Mouse (Mus musculus): Measurements from ENCODE around the gene Shd. TPM values are rescaled to one million over a fixed set of nuclear protein-coding genes. Genes with fewer than 3 reads are reported as not detected.

The Shd gene
- polyA plus RNA-seq, 1 experiment from 2014 or later = 15.2 TPM

DNA sequence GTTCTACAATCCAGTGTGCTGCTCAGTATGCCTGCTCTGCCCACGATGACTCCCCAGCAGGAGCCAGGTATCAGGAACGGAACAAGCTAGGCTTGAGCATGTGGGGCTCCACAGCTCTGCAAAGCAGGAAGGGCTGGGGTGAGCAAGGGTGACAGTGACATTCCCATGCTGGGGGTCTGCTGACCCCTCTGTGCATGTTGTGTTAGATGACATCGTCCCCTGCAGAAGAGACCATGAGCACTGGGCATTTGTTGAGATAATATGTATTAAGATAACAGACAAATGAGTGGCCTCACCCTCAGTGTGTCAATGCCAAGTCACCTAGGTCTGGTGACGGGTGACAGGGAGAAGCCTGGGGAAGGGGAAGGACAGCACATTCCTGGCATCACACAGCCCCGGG is 54.7 kb downstream of the Shd start:
- no peaks in the 10 kb centered on the region for H3K9me3 ChIP-seq
- H3K27ac ChIP-seq = peak overlapping the region; percentile 42; the same call in 1 of the 2 replicates
- H3K36me3 ChIP-seq = peaks cover 36% of the 10 kb centered on the region
- H3K4me1 ChIP-seq = peaks cover 81% of the 10 kb centered on the region
- no peak overlapping the region for H3K4me3 ChIP-seq
- DNase-seq (ENCODE audit: low spot score) = no peak
- H3K27me3 ChIP-seq (ENCODE audit: insufficient read depth, poor library complexity, severe bottlenecking) = no peaks in the 10 kb centered on the region
- 42% methylated on average over 5 of the region's 5 CpGs for WGBS

Other genes with a start within 250 kb of the Shd start
- 0.05 TPM in 1 of 2 replicates, not detected in the other for gene Adgre4, start 220.5 kb upstream of the Shd start, polyA plus RNA-seq (2016; fragmentation: Nextera tagmentation; extraction: Ambion mirVana)
- 5.9 and 6.9 TPM in 2 replicates for gene Zfp119a, start 91.5 kb upstream of the Shd start, polyA plus RNA-seq (2016; fragmentation: Nextera tagmentation; extraction: Ambion mirVana)
- 8.2 and 11.0 TPM in 2 replicates for gene Zfp959, start 78.4 kb upstream of the Shd start, polyA plus RNA-seq (2016; fragmentation: Nextera tagmentation; extraction: Ambion mirVana)
- 3.9 TPM in 2 replicates for gene Zfp119b, start 21.0 kb upstream of the Shd start, polyA plus RNA-seq (2016; fragmentation: Nextera tagmentation; extraction: Ambion mirVana)
- 0.25 and 0.72 TPM in 2 replicates for gene Ebi3, start 17.8 kb upstream of the Shd start, polyA plus RNA-seq (2016; fragmentation: Nextera tagmentation; extraction: Ambion mirVana)
- 20.9 and 24.4 TPM in 2 replicates for gene Yju2, start 11.4 kb upstream of the Shd start, polyA plus RNA-seq (2016; fragmentation: Nextera tagmentation; extraction: Ambion mirVana)
- gene Fsd1, start 16.0 kb downstream of the Shd start, polyA plus RNA-seq (2016; fragmentation: Nextera tagmentation; extraction: Ambion mirVana) = 8.4 and 23.2 TPM in 2 replicates
- 7.7 and 8.0 TPM in 2 replicates for gene Stap2, start 35.1 kb downstream of the Shd start, polyA plus RNA-seq (2016; fragmentation: Nextera tagmentation; extraction: Ambion mirVana)
- 69.5 and 111 TPM in 2 replicates for gene Mpnd, start 35.2 kb downstream of the Shd start, polyA plus RNA-seq (2016; fragmentation: Nextera tagmentation; extraction: Ambion mirVana)
- gene Sh3gl1, start 66.2 kb downstream of the Shd start, polyA plus RNA-seq (2016; fragmentation: Nextera tagmentation; extraction: Ambion mirVana) = 117 and 155 TPM in 2 replicates
- gene Chaf1a, start 70.0 kb downstream of the Shd start, polyA plus RNA-seq (2016; fragmentation: Nextera tagmentation; extraction: Ambion mirVana) = 24.0 and 30.0 TPM in 2 replicates
- gene Ubxn6, start 104.6 kb downstream of the Shd start, polyA plus RNA-seq (2016; fragmentation: Nextera tagmentation; extraction: Ambion mirVana) = 33.1 and 34.3 TPM in 2 replicates
- 121 and 139 TPM in 2 replicates for gene Hdgfl2, start 109.2 kb downstream of the Shd start, polyA plus RNA-seq (2016; fragmentation: Nextera tagmentation; extraction: Ambion mirVana)
- gene Plin4, start 139.3 kb downstream of the Shd start, polyA plus RNA-seq (2016; fragmentation: Nextera tagmentation; extraction: Ambion mirVana) = 0.05 and 0.08 TPM in 2 replicates
- 0.18 and 0.46 TPM in 2 replicates for gene Plin5, start 147.1 kb downstream of the Shd start, polyA plus RNA-seq (2016; fragmentation: Nextera tagmentation; extraction: Ambion mirVana)
- gene Lrg1, start 151.5 kb downstream of the Shd start, polyA plus RNA-seq (2016; fragmentation: Nextera tagmentation; extraction: Ambion mirVana) = not detected in 2 replicates
- gene Sema6b, start 169.9 kb downstream of the Shd start, polyA plus RNA-seq (2016; fragmentation: Nextera tagmentation; extraction: Ambion mirVana) = 0.36 and 1.0 TPM in 2 replicates
- gene Tnfaip8l1, start 192.0 kb downstream of the Shd start, polyA plus RNA-seq (2016; fragmentation: Nextera tagmentation; extraction: Ambion mirVana) = 5.5 and 6.0 TPM in 2 replicates
- 94.2 and 106 TPM in 2 replicates for gene Mydgf, start 213.5 kb downstream of the Shd start, polyA plus RNA-seq (2016; fragmentation: Nextera tagmentation; extraction: Ambion mirVana)
- 31.0 and 34.3 TPM in 2 replicates for gene Dpp9, start 248.4 kb downstream of the Shd start, polyA plus RNA-seq (2016; fragmentation: Nextera tagmentation; extraction: Ambion mirVana)